Mouse (Mus musculus): Measurements from ENCODE around the gene Gm10322. TPM values are rescaled to one million over a fixed set of nuclear protein-coding genes. Genes with fewer than 3 reads are reported as not detected.
A peak's percentile ranks its signal among the peaks of the same experiment; 100 is the strongest.

The Gm10322 gene
- total and polyA plus RNA-seq, 2 experiments from 2014 or later: not detected

DNA sequence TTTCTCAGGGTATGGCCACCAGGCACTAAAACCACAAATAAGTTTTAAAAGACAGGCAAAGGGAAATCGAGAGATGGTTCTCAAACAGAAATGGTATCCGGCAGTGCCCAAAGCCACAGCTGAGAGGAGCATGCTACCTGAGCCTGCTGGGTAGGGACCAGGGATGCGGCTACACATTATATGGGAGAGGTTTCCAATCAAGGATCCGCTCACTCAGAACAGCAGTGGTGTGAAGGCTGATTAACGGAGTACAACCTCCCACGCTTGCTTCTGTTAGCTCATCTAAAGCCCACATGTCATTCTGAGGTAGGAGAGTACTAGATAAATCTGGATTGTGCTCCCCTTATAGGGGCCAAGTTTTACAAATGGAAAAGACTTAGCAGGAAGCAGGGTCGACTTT, 27.7 kb upstream of the Gm10322 start:
- no peak for TF ChIP-seq CTCF (IDR thresholded peaks at IDR 0.05; ENCODE audit: low read depth)
- TF ChIP-seq EP300 (IDR thresholded peaks at IDR 0.05; ENCODE audit: low read depth): no peak
- Histone ChIP-seq H3K4me2 (ENCODE audit: low read depth, low read length) (no peak overlapping the region), H3K27ac (ENCODE audit: low read depth) (no peak overlapping the region), H3K27me3 (ENCODE audit: control insufficient read depth, insufficient read depth, low read length) (no peaks in the 10 kb centered on the region), H3K9me3 (replicated peaks; ENCODE audit: control insufficient read depth, low read length) (no peaks in the 10 kb centered on the region), H3K4me1 (ENCODE audit: control insufficient read depth, insufficient read depth) (no peaks in the 10 kb centered on the region), H3K36me3 (replicated peaks; ENCODE audit: control insufficient read depth, insufficient read depth, low read length) (0 out of 2 replicates have a peak, but pooled peaks cover 4% of the 10 kb centered on the region), H3K4me3 (ENCODE audit: low read depth, low read length) (no peak overlapping the region), H3K9ac (replicated peaks; ENCODE audit: low read depth, low read length) (no peak overlapping the region)
- WGBS: 80% methylated on average over 7 of the region's 7 CpGs
- no peak for DNase-seq (ENCODE audit: low spot score)
- no peak for ATAC-seq (ENCODE audit: insufficient read depth, low read depth)

DNA sequence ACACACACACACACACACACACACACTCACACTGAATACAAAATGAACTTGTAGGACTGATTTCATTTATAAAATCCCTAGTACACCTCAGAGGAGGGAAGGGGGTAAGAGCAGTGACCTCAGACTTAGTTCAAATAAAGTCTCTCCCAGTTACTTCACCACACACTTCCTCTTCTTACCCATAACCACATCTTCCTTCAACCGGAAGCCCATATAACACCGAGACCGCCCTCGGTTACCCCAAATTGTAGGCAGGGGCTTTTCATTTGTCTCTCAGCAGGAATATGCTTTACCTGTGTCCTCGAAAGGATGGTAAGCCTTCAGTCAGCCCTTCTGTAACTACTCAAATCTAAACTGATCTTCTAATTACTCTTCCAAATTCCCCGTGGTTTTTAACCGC, 26.4 kb upstream of the Gm10322 start:
- no peak overlapping the region for H3K9ac ChIP-seq (replicated peaks; ENCODE audit: low read depth, low read length)
- H3K36me3 ChIP-seq (replicated peaks; ENCODE audit: control insufficient read depth, insufficient read depth, low read length): no peaks in the 10 kb centered on the region
- DNase-seq (ENCODE audit: low spot score) (no peak), ATAC-seq (ENCODE audit: insufficient read depth, low read depth) (no peak)
- no peaks in the 10 kb centered on the region for H3K4me1 ChIP-seq (ENCODE audit: control insufficient read depth, insufficient read depth)
- H3K4me3 ChIP-seq (ENCODE audit: low read depth, low read length): peak overlapping the region; percentile 19; the same call in 1 of the 2 replicates
- no peaks in the 10 kb centered on the region for H3K27me3 ChIP-seq (ENCODE audit: control insufficient read depth, insufficient read depth, low read length)
- no peak overlapping the region for H3K27ac ChIP-seq (ENCODE audit: low read depth)
- no peaks in the 10 kb centered on the region for H3K9me3 ChIP-seq (replicated peaks; ENCODE audit: control insufficient read depth, low read length)
- H3K4me2 ChIP-seq (ENCODE audit: low read depth, low read length): peak overlapping the region; percentile 51
- TF ChIP-seq EP300 (IDR thresholded peaks at IDR 0.05; ENCODE audit: low read depth): no peak
- TF ChIP-seq CTCF (IDR thresholded peaks at IDR 0.05; ENCODE audit: low read depth): no peak
- 83% methylated on average over 7 of the region's 7 CpGs for WGBS

DNA sequence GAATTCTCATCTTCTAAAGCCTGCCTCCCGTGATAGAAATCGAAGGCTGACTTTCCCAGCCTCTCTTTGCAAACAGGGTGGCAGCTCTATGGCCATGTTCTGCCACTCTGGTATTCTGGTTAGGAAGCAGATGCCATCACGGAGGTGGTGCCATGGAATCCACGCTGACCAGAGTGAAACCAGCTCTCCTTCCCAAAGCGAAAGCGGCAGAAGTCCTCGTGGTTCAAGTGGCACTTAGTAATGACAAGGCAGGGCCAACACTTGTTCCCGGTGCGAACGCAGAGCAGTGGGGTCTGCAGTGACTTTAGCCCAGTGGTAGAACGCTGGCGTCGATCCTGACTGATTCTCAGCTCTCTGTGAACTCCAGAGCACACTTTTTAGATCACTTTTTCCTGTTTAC, 26.0 kb upstream of the Gm10322 start:
- no peaks in the 10 kb centered on the region for H3K36me3 ChIP-seq (replicated peaks; ENCODE audit: control insufficient read depth, insufficient read depth, low read length)
- peak overlapping the region; percentile 19 for H3K4me3 ChIP-seq (ENCODE audit: low read depth, low read length)
- DNase-seq (ENCODE audit: low spot score): no peak
- no peak; the same call in 1 of the 2 replicates for ATAC-seq (ENCODE audit: insufficient read depth, low read depth)
- TF ChIP-seq CTCF (IDR thresholded peaks at IDR 0.05; ENCODE audit: low read depth) (no peak), EP300 (IDR thresholded peaks at IDR 0.05; ENCODE audit: low read depth) (no peak)
- H3K9ac ChIP-seq (replicated peaks; ENCODE audit: low read depth, low read length): no peak overlapping the region
- H3K9me3 ChIP-seq (replicated peaks; ENCODE audit: control insufficient read depth, low read length): no peaks in the 10 kb centered on the region
- H3K27ac ChIP-seq (ENCODE audit: low read depth): no peak overlapping the region
- H3K4me1 ChIP-seq (ENCODE audit: control insufficient read depth, insufficient read depth): no peaks in the 10 kb centered on the region
- peak overlapping the region; percentile 51 for H3K4me2 ChIP-seq (ENCODE audit: low read depth, low read length)
- H3K27me3 ChIP-seq (ENCODE audit: control insufficient read depth, insufficient read depth, low read length): no peaks in the 10 kb centered on the region
- 51% methylated on average over 13 of the region's 13 CpGs for WGBS

DNA sequence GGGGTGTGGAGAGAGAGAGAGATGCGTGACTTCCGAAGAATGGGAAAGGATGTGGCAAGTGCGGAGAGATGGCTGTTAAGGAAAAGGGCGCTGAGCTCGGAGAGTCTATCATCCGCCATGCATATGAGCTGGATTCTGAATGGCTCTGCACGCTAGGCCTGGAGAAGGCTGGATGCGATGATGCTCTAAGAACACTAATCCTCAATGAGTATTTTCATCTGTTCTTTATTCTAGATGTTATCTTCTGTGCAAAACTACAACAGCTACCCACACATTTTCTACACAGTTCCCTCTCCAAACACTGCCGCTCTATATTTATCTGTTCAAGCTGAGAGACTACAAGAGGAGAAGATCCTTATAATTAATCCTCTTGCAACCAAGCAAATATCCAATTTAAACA, 25.3 kb upstream of the Gm10322 start:
- no peak for TF ChIP-seq EP300 (IDR thresholded peaks at IDR 0.05; ENCODE audit: low read depth)
- no peak for TF ChIP-seq CTCF (IDR thresholded peaks at IDR 0.05; ENCODE audit: low read depth)
- ATAC-seq (ENCODE audit: insufficient read depth, low read depth) (no peak), DNase-seq (ENCODE audit: low spot score) (no peak)
- H3K4me3 ChIP-seq (ENCODE audit: low read depth, low read length): no peak overlapping the region
- H3K4me2 ChIP-seq (ENCODE audit: low read depth, low read length): no peak overlapping the region
- H3K9ac ChIP-seq (replicated peaks; ENCODE audit: low read depth, low read length): no peak overlapping the region
- H3K9me3 ChIP-seq (replicated peaks; ENCODE audit: control insufficient read depth, low read length): no peaks in the 10 kb centered on the region
- H3K36me3 ChIP-seq (replicated peaks; ENCODE audit: control insufficient read depth, insufficient read depth, low read length): no peaks in the 10 kb centered on the region
- H3K4me1 ChIP-seq (ENCODE audit: control insufficient read depth, insufficient read depth): no peaks in the 10 kb centered on the region
- no peak overlapping the region for H3K27ac ChIP-seq (ENCODE audit: low read depth)
- 92% methylated on average over 9 of the region's 9 CpGs for WGBS
- H3K27me3 ChIP-seq (ENCODE audit: control insufficient read depth, insufficient read depth, low read length): no peaks in the 10 kb centered on the region

DNA sequence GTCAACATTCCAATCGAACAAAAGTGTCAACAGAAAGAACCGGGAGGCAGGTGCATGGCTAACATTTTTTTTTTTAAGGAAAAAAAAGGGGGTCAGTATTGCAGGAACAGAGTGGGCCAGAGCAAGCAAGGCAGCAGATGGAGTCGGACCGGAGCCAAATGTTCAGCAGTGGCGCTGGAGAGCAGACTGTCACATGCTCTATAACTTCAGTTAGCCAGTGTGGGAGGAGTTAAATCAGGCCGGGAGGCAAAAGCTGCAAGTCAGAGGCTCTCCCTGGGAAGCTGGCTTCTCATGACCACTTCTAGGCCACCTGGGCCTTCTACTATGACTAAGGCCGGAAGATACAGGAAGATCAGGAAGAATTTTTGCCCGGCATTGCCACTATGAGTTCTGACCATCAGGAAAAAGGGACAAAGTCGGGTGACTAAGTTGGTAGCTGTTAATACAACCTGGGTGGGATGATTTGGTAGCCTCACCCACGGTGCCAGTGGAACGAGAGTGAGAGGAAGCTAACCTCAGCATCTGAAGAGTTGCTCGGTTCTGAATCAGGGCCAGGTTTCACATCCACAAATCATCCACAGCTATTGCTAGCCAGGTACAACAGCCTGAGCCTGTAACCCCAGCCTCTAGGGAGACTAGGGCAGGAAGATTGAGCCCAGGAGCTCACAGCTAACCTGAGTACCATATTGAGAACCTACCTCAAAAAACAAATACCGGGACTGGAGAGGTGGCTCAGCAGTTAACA, 21.9 kb upstream of the Gm10322 start:
- 68% methylated on average over 13 of the region's 13 CpGs for whole genome bisulfite sequencing
- H3K9me3 ChIP-seq (replicated peaks; ENCODE audit: control insufficient read depth, low read length): no peaks in the 10 kb centered on the region
- no peaks in the 10 kb centered on the region for H3K27me3 ChIP-seq (ENCODE audit: control insufficient read depth, insufficient read depth, low read length)
- no peak overlapping the region for H3K4me3 ChIP-seq (ENCODE audit: low read depth, low read length)
- peak; percentile 68; the same call in 1 of the 2 replicates for ATAC-seq (ENCODE audit: insufficient read depth, low read depth)
- H3K4me2 ChIP-seq (ENCODE audit: low read depth, low read length): no peak overlapping the region
- H3K27ac ChIP-seq (ENCODE audit: low read depth): no peak overlapping the region
- TF ChIP-seq EP300 (IDR thresholded peaks at IDR 0.05; ENCODE audit: low read depth) (no peak), CTCF (IDR thresholded peaks at IDR 0.05; ENCODE audit: low read depth) (no peak)
- peak; percentile 60 for DNase-seq (ENCODE audit: low spot score)
- no peaks in the 10 kb centered on the region for H3K4me1 ChIP-seq (ENCODE audit: control insufficient read depth, insufficient read depth)
- no peak overlapping the region for H3K9ac ChIP-seq (replicated peaks; ENCODE audit: low read depth, low read length)
- 0 out of 2 replicates have a peak, but pooled peaks cover 6% of the 10 kb centered on the region for H3K36me3 ChIP-seq (replicated peaks; ENCODE audit: control insufficient read depth, insufficient read depth, low read length)
